Mouse (Mus musculus) neutrophil, adult 5-6 weeks (primary cell): ENCODE data around the gene Polr3e. TPM values are rescaled to one million over a fixed set of nuclear protein-coding genes. Genes with fewer than 3 reads are reported as not detected.
A peak's percentile ranks its signal among the peaks of the same experiment; 100 is the strongest.
"Not testable (repeated sequence)": the region's sequence is repeated elsewhere in the genome, so short reads cannot be mapped to it uniquely, and the experiment has no call there.

Source experiments
- ATAC-seq: fragments of 151-379, 151-347 bp; 2 replicates; pipeline ENCODE4 v1.8.0; 2017; ENCODE audit warnings: mild to moderate bottlenecking, moderate TSS enrichment; ENCODE audit not compliant: insufficient number of reproducible peaks, poor library complexity, low FRiP score, severe bottlenecking; ENCODE audit errors: extremely low read depth
- total RNA-seq: library from RNA; stranded (forward); fragments of 200-1000 nt; gene quantifications from 2 replicates; pipeline ENCODE4 v1.2.3, GENCODE M21; 2017

Gene Polr3e
- total RNA-seq, 1 experiment from 2014 or later = 19.2 TPM

DNA sequence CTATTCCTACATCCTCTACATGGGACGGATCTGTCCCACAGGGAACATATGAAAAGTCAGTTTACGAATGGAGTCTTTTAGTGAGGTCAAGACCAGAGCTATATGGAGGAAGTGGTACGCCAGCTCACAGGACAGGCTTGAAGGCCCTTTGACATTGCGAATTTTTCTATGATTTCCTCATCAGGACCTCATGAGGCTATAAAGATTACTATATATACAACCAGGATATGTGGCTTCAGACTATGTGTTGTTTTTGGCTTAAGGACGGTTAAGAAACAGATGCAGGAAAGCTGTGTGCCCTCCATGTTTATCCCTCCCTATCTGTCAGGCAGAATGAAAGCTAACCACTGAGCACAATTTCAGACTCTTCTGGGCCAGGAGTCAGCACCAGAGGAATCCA is 45.6 kb downstream of the Polr3e start:
- ATAC-seq = no peak

DNA sequence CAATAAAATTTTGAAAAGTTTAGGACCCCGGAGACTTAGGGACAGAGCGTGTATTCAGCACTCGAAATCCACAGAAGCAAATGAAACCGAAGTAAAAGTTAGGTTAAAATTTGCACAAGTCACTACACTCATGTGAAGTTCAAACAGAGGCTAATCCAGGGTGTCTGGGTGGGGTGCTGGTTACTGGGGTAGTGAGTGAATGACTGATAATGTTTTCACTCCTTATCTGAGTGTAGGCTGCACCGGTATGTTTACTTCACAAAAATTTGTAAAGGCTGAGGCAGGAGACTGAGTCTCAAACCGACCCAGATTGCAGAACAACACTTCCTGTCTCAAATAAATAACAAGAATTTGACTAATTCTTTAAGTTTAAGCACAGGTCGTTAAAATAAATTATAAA is 51.7 kb downstream of the Polr3e start:
- ATAC-seq = no peak

GRCm38 (mm10) chr7:120970112-120970511 is 52.6 kb downstream of the Polr3e start:
- no peak for ATAC-seq

GRCm38 (mm10) chr7:120972471-120972870 is 54.9 kb downstream of the Polr3e start:
- not testable (repeated sequence) for ATAC-seq

DNA sequence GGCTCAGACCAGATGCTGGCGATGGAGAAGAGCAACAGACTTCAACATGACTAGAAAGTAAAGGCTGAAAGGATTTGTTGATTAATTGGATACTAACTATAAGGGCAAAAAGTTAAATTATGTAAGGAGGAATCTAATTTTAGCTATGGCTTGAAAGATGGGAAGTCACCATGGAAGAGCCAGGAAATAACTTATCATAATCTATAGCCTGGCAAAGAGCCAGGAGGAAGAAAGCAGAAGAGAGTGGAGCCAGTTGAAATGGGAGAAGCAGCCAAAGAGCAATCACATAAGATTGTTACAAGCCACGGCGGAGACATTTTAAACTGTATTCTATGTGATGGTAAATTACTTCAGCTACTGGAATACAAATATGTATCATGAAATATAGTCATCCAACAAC is 56.5 kb downstream of the Polr3e start:
- no peak for ATAC-seq

- ATAC-seq = no peak
These were observed 59.5 kb downstream of the Polr3e start for GRCm38 (mm10) chr7:120977063-120977462.

DNA sequence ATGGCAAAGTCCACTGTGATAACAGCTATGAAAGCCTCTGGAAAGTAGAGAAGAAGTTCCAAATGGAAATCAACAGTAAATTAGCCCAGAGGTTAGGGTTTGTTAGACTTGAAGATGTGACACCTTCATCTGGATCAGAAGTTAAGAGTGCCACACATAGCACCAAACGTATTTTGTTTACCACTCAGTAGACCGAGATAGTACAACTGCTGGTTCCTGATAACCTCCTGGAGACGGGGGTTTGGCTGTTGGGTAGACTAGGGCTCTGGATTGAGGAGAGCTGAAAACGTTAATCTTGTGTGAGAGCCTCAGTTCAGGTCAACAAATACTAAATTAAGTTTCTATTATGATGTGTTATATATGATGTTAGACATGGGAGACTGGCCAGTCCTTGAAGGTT is 62.5 kb downstream of the Polr3e start:
- no peak for ATAC-seq

DNA sequence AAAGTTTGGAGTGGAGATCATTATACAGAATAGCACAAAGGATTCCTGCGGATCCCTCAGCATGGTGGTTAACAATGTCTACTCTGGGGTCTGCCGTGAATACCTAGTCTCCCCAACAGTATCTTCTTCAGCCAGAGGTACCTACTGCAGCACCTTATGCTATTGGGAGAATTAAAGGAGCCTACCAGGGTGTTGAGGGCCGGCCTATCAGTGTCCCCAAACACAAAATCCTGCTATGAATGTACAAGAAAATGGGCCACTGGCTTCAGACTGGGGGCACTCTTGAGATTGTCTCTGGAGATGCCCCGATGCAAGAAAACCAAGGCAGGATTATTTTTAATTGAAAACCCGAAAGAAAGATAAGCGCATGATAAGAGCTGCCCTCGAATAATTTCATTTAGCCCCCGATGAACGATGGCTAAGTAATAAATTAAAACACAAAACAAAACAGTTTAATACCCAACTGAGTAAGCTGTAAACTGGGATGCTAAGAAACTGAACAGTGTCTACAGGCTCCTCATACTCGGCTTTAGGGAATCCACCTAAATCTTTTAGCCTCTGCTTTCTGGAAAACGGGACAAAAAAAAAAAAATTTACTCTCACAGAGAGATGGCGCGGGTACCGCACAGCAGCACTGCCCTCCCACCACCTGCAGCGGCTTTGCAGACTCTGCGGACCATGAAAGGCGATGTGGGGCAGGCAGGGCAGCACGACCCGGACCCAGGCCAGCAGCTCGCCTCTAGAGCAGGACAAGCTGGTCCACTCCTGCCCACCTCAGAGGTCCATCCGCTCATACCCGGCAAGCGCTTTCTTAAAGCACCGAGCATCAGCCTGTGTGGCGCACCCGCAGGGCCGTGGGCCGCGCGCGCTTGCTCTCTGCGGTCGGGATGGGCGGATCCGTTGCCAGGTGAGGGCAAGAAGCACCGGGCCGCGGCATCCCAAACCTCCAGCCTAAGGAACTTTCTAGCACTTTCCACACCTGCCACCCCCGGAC is 63.7 kb downstream of the Polr3e start:
- ATAC-seq = no peak

DNA sequence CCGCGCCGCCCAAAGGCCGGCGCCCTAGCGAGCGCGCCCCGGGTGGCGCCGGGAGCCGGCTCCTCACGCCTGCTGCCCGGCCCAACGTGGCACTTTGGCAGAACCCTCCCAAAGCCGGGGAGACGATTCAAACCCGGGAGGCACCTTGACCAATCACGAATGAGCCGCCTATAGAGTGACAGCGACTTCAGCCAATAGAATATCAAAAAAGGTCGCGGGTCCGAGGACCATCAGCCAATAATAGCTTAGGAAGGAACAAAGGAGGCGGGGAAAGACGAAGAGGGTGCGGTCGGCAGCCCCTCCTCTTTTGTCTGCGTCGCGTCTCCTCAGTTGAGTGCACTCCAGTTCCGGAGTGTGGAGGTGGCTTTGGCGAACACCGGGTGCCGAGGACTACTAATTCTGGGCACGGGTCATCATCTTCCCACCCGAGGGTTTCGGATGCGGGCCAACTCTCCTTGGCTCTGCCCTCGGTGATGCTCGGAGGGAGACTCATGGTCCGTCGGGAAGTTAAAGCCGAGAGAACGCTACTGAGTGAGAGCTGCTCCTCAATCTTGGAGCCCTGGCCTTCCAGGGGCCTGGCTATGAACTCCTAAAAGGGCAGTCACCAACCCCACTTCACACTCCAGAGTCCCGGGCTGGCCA is 64.8 kb downstream of the Polr3e start, which contains the start of the genes Cdr2 and Mfsd13b:
Cdr2 (minus strand) TSS at position 113 of the 642 bp plus-strand sequence.
Mfsd13b (plus strand) TSS at position 310 of the 642 bp plus-strand sequence.
- ATAC-seq = peak; percentile 98

GRCm38 (mm10) chr7:120982968-120983367 is 65.4 kb downstream of the Polr3e start:
- no peak for ATAC-seq

DNA sequence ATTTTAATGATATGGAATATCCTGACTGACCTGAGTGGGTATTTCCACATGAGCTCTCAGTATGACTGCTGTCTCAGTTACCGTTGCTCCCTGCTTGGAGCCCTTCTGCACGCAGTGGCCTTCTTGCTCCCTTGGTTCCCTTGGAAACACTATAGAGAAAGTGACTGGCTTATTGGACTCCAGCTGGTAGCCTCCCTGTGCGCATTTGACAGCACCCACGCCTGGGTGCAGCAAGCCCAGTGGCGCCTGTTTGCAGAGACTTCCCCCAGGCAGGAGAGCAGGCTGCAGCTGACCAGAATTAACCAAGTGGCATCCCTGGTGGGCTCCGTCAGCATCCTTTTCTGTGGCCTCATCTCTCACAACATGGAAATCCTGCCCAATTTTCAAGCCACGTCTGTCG is 73.6 kb downstream of the Polr3e start:
- ATAC-seq = no peak

Other genes starting within 250 kb of the Polr3e start
- gene Pdzd9, start 247.4 kb upstream of the Polr3e start, total RNA-seq = not detected in 2 replicates
- gene Mosmo, start 240.1 kb upstream of the Polr3e start, total RNA-seq = 21.5 and 22.7 TPM in 2 replicates
- not detected in 2 replicates for gene Vwa3a, start 178.4 kb upstream of the Polr3e start, total RNA-seq
- gene Gm5737, start 105.4 kb upstream of the Polr3e start, total RNA-seq = not detected in 2 replicates
- gene Eef2k, start 74.9 kb upstream of the Polr3e start, total RNA-seq = 51.9 and 56.9 TPM in 2 replicates
- gene Cdr2, start 64.6 kb downstream of the Polr3e start, total RNA-seq = 25.7 and 28.2 TPM in 2 replicates
- gene Mfsd13b, start 64.8 kb downstream of the Polr3e start, total RNA-seq = not detected in 2 replicates
- 192 and 194 TPM in 2 replicates for gene Mettl9, start 116.7 kb downstream of the Polr3e start, total RNA-seq
- 339 and 346 TPM in 2 replicates for gene Igsf6, start 156.8 kb downstream of the Polr3e start, total RNA-seq
- 0.12 and 2.5 TPM in 2 replicates for gene Otoa, start 163.9 kb downstream of the Polr3e start, total RNA-seq